Mouse (Mus musculus) cerebellum, postnatal 25 days (tissue): Measurements from ENCODE around the gene Gal3st2.
"Not testable (repeated sequence)": the region's sequence is repeated elsewhere in the genome, so short reads cannot be mapped to it uniquely, and the experiment has no call there.

Source experiments
- DNase-seq, 2 experiments: peaks; one replicate each; pipeline ENCODE4 v3.0.0; 2021; ENCODE audit warnings: mixed read lengths in 2 of 2

Gal3st2 gene

GRCm38 (mm10) chr1:93871594-93872105, 10.5 kb downstream of the Gal3st2 start:
- not testable (repeated sequence) for DNase-seq

DNA sequence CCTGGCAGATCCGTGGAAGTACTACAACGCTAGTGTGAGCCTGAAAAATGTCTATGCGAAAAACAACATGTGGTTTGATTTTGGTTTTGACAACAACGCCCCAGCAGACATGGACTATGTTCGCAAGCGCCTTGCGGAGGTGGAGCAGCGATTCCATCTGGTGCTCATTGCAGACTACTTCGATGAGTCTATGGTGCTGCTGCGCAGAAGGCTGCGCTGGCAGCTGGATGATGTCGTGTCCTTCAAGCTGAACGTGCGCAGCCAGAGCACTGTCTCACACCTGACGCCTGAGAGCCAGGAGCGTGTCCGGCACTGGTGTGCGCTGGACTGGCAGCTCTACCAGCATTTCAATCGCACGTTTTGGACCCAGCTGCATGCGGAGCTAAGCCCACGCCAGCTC, 13.3 kb downstream of the Gal3st2 start:
- DNase-seq: not testable (repeated sequence)

GRCm38 (mm10) chr1:93881778-93882177, 20.7 kb downstream of the Gal3st2 start:
- DNase-seq: not testable (repeated sequence)

DNA sequence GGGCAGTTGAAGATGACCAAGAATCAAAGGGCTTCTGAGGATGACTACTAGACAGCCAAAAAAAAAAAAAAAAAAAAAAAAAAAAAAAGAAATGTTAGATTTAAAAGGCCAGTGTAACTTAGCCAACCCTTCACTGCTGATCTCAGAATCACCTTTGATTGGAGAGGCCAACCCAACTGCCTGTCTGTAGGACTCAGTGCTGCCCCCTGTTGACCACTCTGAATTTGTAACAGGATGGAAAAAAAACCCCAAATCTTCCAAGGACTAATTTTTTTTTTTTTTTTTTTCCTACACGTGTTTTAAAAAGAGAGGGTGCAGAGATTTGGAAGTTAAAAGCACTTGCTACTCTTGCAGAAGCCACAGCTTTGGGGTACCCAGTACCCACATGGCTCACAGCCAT, 29.8 kb downstream of the Gal3st2 start:
- peak in 1 of 2 experiments; percentile 13 for DNase-seq

DNA sequence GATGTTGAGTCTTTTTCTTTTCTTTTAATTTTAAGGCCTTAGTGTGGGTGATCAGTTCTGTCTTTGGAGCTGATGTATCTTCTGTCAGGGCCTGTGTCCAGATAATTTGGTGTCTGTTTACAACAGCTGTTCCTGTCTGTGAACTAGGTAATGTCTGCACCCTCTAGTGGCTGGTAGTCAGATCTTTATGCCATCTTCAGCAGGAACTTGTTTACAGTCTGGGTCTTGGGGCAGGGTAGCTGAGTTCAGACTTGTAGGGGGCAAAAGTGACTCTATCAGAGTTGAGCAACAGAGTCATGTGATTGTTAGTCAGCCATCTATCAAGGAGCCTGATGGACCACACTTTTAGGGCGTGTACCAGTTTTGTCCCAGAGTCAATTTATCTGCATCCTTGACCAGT, 36.3 kb downstream of the Gal3st2 start:
- not testable (repeated sequence) for DNase-seq

DNA sequence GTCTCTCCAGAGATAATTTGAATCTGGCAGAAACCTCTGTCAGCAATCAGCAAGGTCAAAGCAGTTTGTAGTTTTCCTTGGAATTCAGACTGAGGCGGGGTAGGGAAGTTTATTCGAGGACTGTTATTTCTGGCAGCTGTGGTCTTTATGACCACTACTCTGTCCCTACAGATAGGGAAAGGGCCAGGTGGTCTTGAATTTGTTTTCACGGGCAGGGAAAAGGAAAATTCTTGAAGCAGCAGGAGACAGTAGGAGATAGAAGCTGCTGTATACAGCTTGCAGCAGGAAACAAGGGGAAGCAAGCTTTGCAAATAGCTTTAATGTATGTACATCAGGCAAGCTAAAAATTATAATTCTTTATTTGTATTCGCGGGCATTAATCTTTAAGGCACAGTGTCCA, 40.2 kb downstream of the Gal3st2 start:
- DNase-seq: not testable (repeated sequence)

GRCm38 (mm10) chr1:93906690-93907089, 45.6 kb downstream of the Gal3st2 start:
- not testable (repeated sequence) for DNase-seq

- not testable (repeated sequence) for DNase-seq
Observed at GRCm38 (mm10) chr1:93908977-93909586, 48.0 kb downstream of the Gal3st2 start.

GRCm38 (mm10) chr1:93911877-93912276, 50.8 kb downstream of the Gal3st2 start:
- not testable (repeated sequence) for DNase-seq

GRCm38 (mm10) chr1:93917160-93917559, 56.1 kb downstream of the Gal3st2 start:
- DNase-seq: not testable (repeated sequence)

DNA sequence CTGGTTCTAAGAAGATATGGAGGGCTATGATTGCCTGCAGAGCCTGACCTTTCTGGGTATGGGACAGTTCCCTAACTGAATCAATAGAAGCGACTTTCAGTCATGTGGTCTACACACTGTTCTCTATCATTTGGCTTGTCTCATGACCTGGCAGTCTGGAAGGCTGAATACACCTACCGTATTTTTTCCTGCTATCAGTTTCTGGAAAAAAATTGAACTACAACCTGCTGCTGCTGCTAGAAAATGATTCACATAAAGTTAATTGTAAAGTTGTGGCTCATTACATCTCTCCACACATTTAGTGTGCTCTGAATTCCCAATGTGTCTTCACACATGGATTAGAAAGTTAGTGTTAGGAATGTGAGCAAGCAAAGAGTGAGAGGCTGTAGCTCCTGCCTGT, 56.9 kb downstream of the Gal3st2 start, which contains the start of gene Gal3st2b:
Gene Gal3st2b, plus strand, starts transcription at position 301 of the 400 bp plus-strand sequence.
- DNase-seq: not testable (repeated sequence)

DNA sequence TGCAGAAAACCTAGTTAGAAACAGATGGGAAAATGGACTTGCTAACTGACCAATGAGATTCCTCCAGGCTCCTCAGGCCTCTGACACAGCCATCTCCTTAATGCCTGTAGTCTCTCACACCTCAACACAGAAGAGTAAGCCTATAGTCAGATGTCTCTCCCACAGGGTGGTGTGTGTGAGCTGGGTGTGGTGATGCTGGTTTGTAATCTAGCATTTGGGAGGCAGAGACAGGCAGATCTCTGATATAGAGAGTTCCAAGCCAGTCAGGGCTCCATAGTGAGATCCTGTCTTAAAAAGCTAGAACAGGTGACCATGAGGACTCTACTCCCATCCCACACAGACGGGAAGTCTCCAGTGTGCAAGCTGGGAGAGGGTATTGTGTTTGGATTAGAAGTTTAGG, 57.7 kb downstream of the Gal3st2 start:
- not testable (repeated sequence) for DNase-seq

GRCm38 (mm10) chr1:93919321-93919720, 58.2 kb downstream of the Gal3st2 start:
- not testable (repeated sequence) for DNase-seq

DNA sequence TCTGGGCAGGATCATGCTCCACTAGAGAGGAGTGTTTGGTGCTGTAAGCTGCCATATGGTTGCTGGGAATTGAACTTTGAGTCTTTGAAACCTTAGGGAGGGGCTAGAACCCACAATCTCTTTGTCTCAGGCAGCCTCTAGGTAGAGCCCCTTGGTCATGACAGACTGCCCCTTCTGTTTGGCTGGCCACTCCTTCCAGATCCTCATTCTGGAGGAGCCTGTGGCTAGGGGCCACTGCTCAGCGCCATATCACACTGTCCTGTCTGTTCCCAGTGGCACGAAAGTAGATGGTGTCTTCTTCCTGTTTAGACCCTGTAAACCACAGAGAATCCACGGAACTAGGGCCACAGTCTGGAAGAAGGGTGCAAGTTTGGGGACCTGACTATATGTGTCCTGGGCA, 61.5 kb downstream of the Gal3st2 start:
- not testable (repeated sequence) for DNase-seq

DNA sequence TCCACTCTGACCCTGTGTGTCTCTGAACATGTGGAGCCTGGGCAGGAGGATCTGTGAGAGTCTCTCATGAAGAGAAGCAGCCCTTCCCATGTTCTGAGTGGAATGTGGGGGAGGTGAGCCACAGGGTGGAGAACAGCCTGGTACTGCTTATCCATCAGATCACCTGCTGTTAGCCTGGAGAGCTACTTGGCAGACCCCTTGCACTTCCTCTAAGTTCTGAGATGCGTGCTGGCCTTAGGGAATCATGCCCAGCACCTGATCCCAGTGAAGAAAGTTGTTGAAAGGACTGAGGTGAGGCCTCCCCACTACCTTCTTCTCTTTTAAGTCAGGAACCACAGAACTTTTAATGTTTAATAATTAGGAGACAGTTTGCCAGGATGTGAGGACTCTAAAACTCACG, 62.0 kb downstream of the Gal3st2 start:
- DNase-seq: not testable (repeated sequence)
